Mouse (Mus musculus) gastrocnemius, adult 18-20 months (tissue): ENCODE data around the gene Tbc1d5. TPM values are rescaled to one million over a fixed set of nuclear protein-coding genes. Genes with fewer than 3 reads are reported as not detected.

Experiments
- DNase-seq: peaks from one replicate; pipeline ENCODE4 v3.0.0; 2021; ENCODE audit warnings: low spot score
- long read RNA-seq, 2 experiments: library from polyadenylated mRNA; stranded (forward); transcript quantifications; one replicate each; pipeline ENCODE4 v2.0.0; 2021
- total RNA-seq, 2 experiments: library from RNA; stranded (reverse); gene quantifications; 2 replicates each; pipeline ENCODE4 v1.2.3; 2021

The Tbc1d5 gene
- 1 to 10 TPM; 7.7 to 8.3 TPM for total RNA-seq
- long read RNA-seq, experiment 1, full-length matches to known transcripts, result 4 of 9 reads
- long read RNA-seq, experiment 1, partial matches to known transcripts, result 2 of 9 reads
- long read RNA-seq, experiment 1, other reads (novel, unspliced or antisense), result 3 of 9 reads
- long read RNA-seq, experiment 2, full-length matches to known transcripts, result 3 of 8 reads
- long read RNA-seq, experiment 2, partial matches to known transcripts, result 1 of 8 reads
- long read RNA-seq, experiment 2, other reads (novel, unspliced or antisense), result 4 of 8 reads

DNA sequence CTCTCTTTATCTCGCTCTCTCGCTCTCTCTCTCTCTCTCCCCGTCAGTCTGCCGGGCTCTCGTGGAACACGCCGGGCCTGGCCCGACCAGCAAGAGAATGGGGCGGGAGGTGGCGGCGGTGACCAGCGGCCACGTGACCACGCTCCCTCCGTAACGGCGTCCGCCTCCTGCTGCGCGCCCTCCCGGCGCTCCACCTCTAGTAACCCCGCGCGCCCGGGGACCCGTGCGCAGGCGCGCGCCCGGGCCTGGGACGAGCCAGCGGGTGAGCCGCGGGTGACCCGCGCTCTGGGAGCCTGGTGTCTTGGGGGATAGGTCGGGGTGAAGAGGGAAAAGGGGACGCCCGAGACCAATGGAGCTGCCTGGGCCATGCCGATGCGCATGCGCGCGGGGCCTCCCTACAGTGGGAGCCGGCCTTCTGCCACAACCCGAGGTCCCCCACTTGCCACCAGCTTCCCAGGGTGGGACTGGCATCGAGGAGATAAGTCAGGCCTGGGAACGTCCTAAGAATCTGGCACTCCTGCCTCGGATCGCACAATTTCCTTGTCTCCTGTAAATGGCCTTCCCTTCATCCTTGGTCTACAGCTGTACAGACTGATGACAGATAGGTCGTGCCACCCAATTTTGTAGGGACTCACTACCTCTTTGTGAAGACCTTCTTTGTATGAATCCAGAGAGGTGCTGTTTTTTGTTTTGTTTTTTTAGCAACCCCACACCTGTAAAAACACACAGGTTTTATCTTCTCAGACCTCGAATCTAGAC, at the start of gene Tbc1d5:
TSS of gene Tbc1d5 (minus strand) at position 158 of the 759 bp plus-strand sequence.
- peak; percentile 92 for DNase-seq

GRCm38 (mm10) chr17:51226056-51226455, 46.9 kb upstream of the Tbc1d5 start:
- DNase-seq, result no peak

DNA sequence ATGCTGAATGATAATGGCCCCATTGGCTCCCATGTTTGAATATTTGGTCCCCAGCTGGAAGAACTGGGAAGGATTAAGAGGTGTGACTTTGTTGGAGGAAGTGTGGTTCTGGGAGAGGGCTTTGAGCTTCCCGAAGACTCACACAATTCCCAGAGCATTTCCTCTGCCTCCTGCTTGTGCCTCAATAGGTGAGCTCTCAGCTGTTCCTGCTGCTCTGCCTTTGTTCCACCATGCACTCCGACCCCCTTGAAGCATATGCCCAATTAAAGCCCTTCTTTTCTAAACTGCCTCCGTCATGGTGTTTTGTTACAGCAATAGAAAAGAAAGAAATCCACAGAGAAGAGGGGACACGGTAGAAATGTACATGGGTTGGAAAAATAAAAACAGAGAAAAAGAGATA, 44.0 kb upstream of the Tbc1d5 start:
- DNase-seq, result no peak

DNA sequence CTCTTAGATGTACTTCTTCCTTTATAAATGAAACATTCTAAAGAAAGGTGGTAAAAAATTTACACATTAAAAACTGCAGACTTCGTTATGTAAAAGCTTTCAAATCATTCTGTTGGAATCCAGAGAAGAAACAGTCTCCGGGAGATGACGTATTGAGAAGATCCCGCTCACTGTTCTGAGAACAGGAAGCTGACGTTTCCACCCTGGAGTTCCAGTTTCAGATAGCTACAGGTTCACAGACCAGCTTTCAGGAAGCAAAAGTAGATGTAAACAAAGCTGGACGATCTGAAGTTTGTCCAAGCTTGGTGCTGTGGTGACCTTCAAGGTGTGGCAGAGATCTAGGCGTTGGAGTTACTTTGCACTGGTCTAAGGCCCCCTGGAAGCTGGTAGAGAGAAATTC, 41.9 kb upstream of the Tbc1d5 start:
- DNase-seq, result no peak

- no peak for DNase-seq
These were observed 40.7 kb upstream of the Tbc1d5 start for GRCm38 (mm10) chr17:51219897-51220296.

DNA sequence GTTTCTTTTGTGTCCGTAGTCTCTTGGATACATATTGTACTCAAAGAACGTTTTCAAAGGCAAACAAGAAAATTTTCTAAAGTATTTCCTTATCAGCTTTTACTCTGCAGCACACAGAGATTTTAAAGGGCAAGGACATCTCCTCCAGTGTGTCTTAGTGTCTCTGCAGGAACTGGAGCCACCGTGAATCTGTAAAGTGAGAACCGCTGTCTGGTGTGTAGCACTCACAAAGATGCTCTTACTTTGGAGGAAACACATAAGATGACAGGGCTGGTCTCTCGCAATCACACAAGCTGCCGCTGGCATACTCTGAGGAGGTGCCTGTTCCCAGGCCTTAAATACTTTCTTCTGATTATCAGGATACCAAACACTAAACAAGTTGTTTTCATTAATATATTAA, 37.3 kb upstream of the Tbc1d5 start:
- DNase-seq, result no peak

DNA sequence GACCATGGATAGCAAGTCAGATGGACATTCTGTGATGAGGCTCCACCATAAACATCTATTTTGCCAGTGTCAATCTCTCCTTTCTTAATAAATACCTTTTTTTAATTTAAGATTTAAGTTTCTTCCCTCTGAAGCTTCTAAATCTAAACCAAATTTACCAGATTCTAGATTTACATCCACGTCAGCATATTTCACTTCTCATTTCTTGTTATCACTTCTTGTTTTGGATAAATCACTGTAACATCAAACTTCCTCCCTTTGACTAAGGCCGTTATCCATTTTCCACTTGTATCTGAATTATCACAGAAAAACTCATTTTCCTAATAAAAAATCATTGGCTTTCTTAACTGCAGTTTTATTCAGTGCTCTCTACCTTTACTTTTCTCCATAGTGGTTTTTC, 30.4 kb upstream of the Tbc1d5 start:
- no peak for DNase-seq

DNA sequence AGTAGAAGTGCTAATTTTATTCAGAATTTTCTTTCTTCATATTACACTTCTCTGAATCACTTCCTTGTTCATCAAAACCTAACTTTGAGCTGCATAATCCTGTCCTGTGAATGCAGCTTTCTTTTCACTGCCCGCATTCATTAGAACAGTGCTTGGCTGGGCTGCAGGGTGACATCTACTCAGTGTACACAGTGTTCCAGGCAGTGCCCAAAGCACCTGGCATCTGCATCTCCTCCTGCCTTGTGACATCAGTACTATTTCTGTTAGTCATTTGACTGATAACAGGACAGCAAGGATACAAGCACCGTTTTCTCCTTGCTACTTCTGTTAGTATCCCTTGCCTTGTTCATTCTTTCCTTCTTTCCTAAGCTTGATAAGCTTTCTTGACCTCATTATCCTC, 25.5 kb upstream of the Tbc1d5 start:
- DNase-seq, result peak; percentile 47

DNA sequence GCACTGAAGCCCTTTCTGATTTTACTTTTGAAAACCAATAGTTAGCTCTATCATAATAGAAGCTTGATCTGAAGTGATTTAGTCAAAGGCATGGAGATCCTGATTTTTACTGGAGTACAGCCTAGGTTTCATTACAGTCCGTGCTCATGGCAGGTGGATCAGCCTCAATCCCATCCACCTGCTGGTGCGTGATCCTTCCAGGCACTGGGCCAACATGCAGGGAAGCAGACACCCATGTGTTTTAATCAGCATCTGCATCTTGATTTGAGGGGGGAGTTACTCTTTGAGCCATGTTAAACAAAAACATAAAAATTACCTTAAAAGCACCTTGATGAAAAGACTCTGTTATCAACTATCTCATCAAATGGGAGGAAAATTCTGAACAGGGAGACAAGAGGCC, 16.4 kb upstream of the Tbc1d5 start:
- DNase-seq, result no peak

DNA sequence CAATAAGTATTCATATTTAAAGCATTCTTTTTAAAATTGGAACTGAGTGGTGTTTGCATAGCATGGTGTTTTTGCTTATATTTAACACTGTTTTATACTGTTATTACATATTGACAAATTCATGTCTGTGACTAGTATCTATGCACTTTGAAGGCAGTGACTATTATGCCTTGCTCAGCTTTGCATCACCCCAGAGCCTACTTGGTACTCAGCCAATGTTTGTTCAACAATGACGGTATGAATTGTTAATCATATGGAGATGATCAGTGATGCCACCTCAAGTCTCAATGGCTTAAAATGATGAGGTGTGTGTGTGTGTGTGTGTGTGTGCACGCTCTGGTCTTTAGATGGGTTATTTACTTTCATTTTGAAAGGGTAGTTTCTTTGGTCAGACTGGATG, 15.6 kb upstream of the Tbc1d5 start:
- DNase-seq, result no peak

DNA sequence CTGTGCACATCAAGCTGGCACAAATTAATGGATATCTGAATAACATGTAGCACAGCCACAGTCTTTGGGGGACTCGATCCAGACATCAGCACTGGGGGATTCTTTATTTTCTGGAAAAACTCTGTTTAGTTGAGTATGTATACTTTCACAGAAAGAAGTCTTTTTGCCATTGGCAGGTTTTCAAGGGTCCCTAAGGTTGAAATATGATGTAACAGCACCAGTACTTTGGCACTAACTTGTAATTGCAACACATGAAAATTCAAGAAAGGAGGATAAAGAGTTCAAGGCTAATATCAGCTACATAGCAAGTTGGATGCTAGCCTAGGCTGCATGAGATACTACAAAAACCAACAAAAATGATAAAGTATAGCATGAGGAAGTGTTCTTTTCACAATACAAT, 12.2 kb upstream of the Tbc1d5 start:
- no peak for DNase-seq

GRCm38 (mm10) chr17:51182715-51183114, 3.6 kb upstream of the Tbc1d5 start:
- peak; percentile 33 for DNase-seq

GRCm38 (mm10) chr17:51178491-51179194, 509 bp downstream of the Tbc1d5 start:
- peak; percentile 64 for DNase-seq

DNA sequence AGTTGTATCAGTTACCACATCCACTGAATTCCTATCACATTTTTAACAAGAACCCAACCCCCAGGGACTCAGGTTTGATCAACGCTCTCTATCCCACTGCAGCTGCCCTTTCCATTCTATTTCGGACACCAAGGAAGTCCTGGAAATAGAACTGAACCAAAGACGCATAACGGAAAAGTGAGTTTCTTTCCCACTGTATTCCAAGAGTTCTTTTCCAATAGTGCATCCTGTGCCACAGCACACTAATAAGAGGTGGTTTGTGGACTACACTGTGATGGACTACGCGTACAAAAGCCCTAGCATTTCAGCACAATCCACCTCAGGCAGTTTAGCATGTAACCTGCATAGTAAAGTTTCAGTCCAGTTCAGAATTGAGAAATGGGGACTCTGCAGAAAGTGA, 1.2 kb downstream of the Tbc1d5 start:
- DNase-seq, result no peak

- DNase-seq, result no peak
These were observed 6.8 kb downstream of the Tbc1d5 start for GRCm38 (mm10) chr17:51172332-51172731.

GRCm38 (mm10) chr17:51171504-51171903, 7.6 kb downstream of the Tbc1d5 start:
- no peak for DNase-seq

DNA sequence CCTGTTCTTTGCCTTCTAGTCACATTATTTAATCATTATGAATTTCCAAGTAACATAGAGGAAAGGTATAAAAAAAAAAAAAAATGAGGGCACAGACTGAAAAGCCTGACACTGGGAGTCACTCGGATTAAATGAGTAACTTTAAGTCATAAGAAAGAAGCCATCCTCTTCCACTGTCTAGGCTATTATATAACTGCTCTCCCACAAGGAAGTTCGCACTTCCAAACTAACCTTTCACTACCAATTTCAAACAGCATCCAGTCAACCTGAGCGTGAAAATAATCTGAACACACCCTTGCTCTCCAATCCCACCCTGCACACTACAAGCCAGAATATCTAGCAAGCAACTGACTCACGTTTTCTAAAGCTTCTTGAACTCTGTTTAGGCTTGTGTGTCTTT, 9.2 kb downstream of the Tbc1d5 start:
- DNase-seq, result no peak

- no peak for DNase-seq
These were observed 16.8 kb downstream of the Tbc1d5 start for GRCm38 (mm10) chr17:51162366-51162765.

GRCm38 (mm10) chr17:51159261-51159660, 19.9 kb downstream of the Tbc1d5 start:
- peak; percentile 32 for DNase-seq

DNA sequence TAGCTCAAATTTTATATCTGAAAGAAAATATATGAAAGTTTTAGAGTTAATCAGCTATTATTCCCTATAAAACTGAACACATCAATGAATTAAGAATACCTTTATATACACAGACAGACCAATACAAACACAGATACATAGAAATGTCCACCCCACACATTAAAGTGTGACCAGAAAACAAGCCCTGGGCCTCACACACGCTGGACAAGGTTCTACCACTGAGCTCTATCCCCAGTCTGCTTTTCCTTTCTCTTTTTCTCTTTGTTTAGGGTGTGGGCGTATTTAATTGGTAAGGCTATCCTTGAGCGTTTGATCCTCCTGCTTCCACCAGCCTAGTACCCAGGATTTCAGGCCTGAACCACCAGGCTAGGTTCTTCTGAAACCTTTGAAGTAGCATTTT, 28.2 kb downstream of the Tbc1d5 start:
- no peak for DNase-seq

GRCm38 (mm10) chr17:51144983-51145382, 34.2 kb downstream of the Tbc1d5 start:
- DNase-seq, result no peak

- no peak for DNase-seq
These were observed 37.1 kb downstream of the Tbc1d5 start for GRCm38 (mm10) chr17:51142095-51142494.

DNA sequence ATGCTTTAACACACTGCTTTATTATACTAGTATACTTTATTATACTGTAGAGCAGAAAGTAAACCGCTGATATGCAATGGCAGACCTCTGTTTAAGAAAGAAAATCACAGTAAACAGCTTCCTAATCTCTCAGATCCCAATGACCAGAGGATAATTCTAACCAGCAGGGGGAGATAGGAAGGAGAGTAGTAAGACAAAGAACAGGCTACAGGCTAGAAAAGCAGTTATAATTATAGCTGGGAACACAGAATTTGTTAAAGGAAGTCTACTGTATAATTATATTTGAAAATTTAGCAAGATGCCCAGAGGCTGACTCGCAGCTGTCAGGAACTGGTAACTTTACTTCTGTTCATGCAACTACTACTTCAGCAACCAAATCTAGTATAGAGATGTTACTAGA, 68.0 kb downstream of the Tbc1d5 start:
- no peak for DNase-seq
